Comparison of ENCODE assay signal across 8 mouse cellular contexts in genomic region chr5:24394165-24394894, GRCm38 (mm10). TPM values are rescaled to one million over a fixed set of nuclear protein-coding genes. Genes with fewer than 3 reads are reported as not detected.
DNase-seq lines count a peak whose midpoint lies in the region; ATAC-seq lines count a peak whose summit lies in the region.

No protein-coding gene starts in this region.

- peak; percentile 86 for ATAC-seq in inflammation-experienced regulatory T-cells, adult 6 months
- peak; percentile 91 for ATAC-seq in megakaryocyte-erythroid progenitor cell, adult 5-6 weeks (replicated peaks; ENCODE audit: low FRiP score, low TSS enrichment, poor library complexity, severe bottlenecking)

- DNase-seq in adrenal gland, adult (ENCODE audit: inconsistent age in 2 of 2, low spot score in 1 of 2): peak; percentile 95 to 99
- peak; percentile 98 for DNase-seq in embryo, embryonic 10.5 days (ENCODE audit: low spot score)
- DNase-seq in gastrocnemius, postnatal 14 days: peak; percentile 93
- DNase-seq in left cerebral cortex, postnatal 10 days (ENCODE audit: extremely low spot score in 1 of 2, low spot score in 2 of 2): peak; percentile 93 to 98
- peak; percentile 95 for DNase-seq in right cerebral cortex, postnatal 25 days
- peak; percentile 87 to 91 for DNase-seq in urinary bladder, postnatal 4 days (ENCODE audit: low spot score in 2 of 2)

- intact Hi-C loops in gastrocnemius, postnatal 14 days (cut with DNase I; ENCODE audit: low total_unique reads): no loop called here
- intact Hi-C loops in left cerebral cortex, postnatal 10 days (cut with DNase I): no loop called here

RNA-seq across cellular contexts. Expression of gene Abcb8, which starts 0.9 kb away (rescaled TPM):
- total RNA-seq in gastrocnemius, postnatal 14 days (2021): 10 to 100 TPM; 36.2 to 43.6 TPM
- polyA plus RNA-seq in inflammation-experienced regulatory T-cells, adult 6 months (2017; shearing (Covaris generic)): 10 to 100 TPM; 15.5 to 26.5 (median 20.9) TPM
- 10 to 100 TPM; 53.3 to 56.0 TPM for total RNA-seq in left cerebral cortex, postnatal 10 days (2021)
- 59.4 and 83.4 TPM in 2 replicates for total RNA-seq in megakaryocyte-erythroid progenitor cell, adult 5-6 weeks (2014; fragmentation: Nextera tagmentation)
- total RNA-seq in megakaryocyte-erythroid progenitor cell, adult 5-6 weeks (2017): 8.3 and 24.8 TPM in 2 replicates

RNA-seq across cellular contexts. Expression of gene Atg9b, which starts 2.4 kb away (rescaled TPM):
- under 1 TPM; 0.11 to 0.14 TPM for total RNA-seq in gastrocnemius, postnatal 14 days (2021)
- polyA plus RNA-seq in inflammation-experienced regulatory T-cells, adult 6 months (2017; shearing (Covaris generic)): 1 to 10 TPM; 1.1 to 1.7 (median 1.4) TPM
- total RNA-seq in left cerebral cortex, postnatal 10 days (2021): 1 to 10 TPM; 3.9 to 4.7 TPM
- 1.9 and 5.2 TPM in 2 replicates for total RNA-seq in megakaryocyte-erythroid progenitor cell, adult 5-6 weeks (2014; fragmentation: Nextera tagmentation)
- total RNA-seq in megakaryocyte-erythroid progenitor cell, adult 5-6 weeks (2017): 1.1 and 7.3 TPM in 2 replicates

RNA-seq across cellular contexts. Expression of gene Asic3, which starts 18.9 kb away (rescaled TPM):
- under 1 TPM in 1 of 2 experiments, not detected in 1; 0.29 TPM for total RNA-seq in gastrocnemius, postnatal 14 days (2021)
- not detected for polyA plus RNA-seq in inflammation-experienced regulatory T-cells, adult 6 months (2017; shearing (Covaris generic))
- total RNA-seq in left cerebral cortex, postnatal 10 days (2021): under 1 TPM in 1 of 2 experiments, not detected in 1; 0.19 TPM
- 1.4 TPM in 1 of 2 replicates, not detected in the other for total RNA-seq in megakaryocyte-erythroid progenitor cell, adult 5-6 weeks (2014; fragmentation: Nextera tagmentation)
- total RNA-seq in megakaryocyte-erythroid progenitor cell, adult 5-6 weeks (2017): not detected in 2 replicates

RNA-seq across cellular contexts. Expression of gene Cdk5, which starts 29.0 kb away (rescaled TPM):
- 10 to 100 TPM; 12.4 to 13.4 TPM for total RNA-seq in gastrocnemius, postnatal 14 days (2021)
- 10 to 100 TPM; 47.6 to 66.2 (median 62.8) TPM for polyA plus RNA-seq in inflammation-experienced regulatory T-cells, adult 6 months (2017; shearing (Covaris generic))
- total RNA-seq in left cerebral cortex, postnatal 10 days (2021): 100 to 1,000 TPM; 148 to 150 TPM
- total RNA-seq in megakaryocyte-erythroid progenitor cell, adult 5-6 weeks (2014; fragmentation: Nextera tagmentation): 25.5 and 31.7 TPM in 2 replicates
- total RNA-seq in megakaryocyte-erythroid progenitor cell, adult 5-6 weeks (2017): 15.0 and 26.5 TPM in 2 replicates

RNA-seq across cellular contexts. Expression of gene Slc4a2, which starts 29.3 kb away (rescaled TPM):
- total RNA-seq in gastrocnemius, postnatal 14 days (2021): 10 to 100 TPM; 21.7 to 22.8 TPM
- polyA plus RNA-seq in inflammation-experienced regulatory T-cells, adult 6 months (2017; shearing (Covaris generic)): 10 to 100 TPM; 11.4 to 17.1 (median 12.4) TPM
- total RNA-seq in left cerebral cortex, postnatal 10 days (2021): 10 to 100 TPM; 24.6 to 27.6 TPM
- 22.8 and 24.7 TPM in 2 replicates for total RNA-seq in megakaryocyte-erythroid progenitor cell, adult 5-6 weeks (2014; fragmentation: Nextera tagmentation)
- total RNA-seq in megakaryocyte-erythroid progenitor cell, adult 5-6 weeks (2017): 15.5 and 16.4 TPM in 2 replicates

Comparison
In these comparisons a context has a peak if more than half of its experiments do, and no peak if none do; other contexts are left out.
1. Peak in every context shown above with its lines: DNase-seq and ATAC-seq.